Mouse (Mus musculus) liver, adult 2 months (tissue): ENCODE results near the gene Slc26a11.

Source experiments
- CTCF ChIP-seq: fragments of 200-500 bp; IDR thresholded peaks from 2 replicates; pipeline ENCODE4 v1.5.1; 2011; ENCODE audit warnings: low read depth, low read length, control low read depth
- POLR2A ChIP-seq: fragments of 200-500 bp; IDR thresholded peaks from 2 replicates; pipeline ENCODE4 v1.6.1; 2011; ENCODE audit warnings: low read length, control low read depth; ENCODE audit not compliant: insufficient read depth; ENCODE audit errors: extremely low read depth

- TF ChIP-seq CTCF, result no peak
- 0 out of 2 replicates have a peak, but pooled peaks have one; percentile 49 for TF ChIP-seq POLR2A
These were observed 36.8 kb downstream of the Slc26a11 start for GRCm38 (mm10) chr11:119392001-119392614.
